Comparison of ENCODE assay signal across 8 mouse cellular contexts in the genomic region with DNA sequence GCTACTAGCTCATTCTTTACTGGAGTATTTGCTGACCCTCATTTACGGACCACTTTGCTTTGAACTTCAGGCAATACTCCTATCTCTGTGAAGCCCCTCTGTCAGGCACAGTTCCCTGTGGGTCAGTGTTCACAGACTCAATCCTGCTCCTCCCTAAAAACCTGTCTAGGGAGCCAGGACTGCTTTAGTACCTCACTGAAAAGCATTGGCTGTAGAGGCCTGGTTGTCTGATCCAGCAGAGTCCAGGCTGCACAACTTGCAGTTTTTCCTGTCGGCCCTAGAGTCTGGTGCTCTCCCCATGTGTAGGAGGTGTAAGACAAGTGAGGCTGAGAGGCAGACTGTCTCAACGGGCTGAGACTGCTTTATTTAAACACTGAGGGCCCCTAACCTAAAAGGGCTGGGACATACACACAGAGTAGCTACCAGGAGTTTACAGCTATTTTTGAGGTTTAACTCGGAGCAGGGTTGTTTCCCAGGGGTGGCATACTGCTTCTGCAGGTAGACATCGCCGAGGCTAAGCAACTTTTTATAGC. TPM values are rescaled to one million over a fixed set of nuclear protein-coding genes. Genes with fewer than 3 reads are reported as not detected.
DNase-seq lines count a peak whose midpoint lies in the region; ATAC-seq and TF ChIP-seq lines count a peak whose summit lies in the region.

No protein-coding gene starts in this region.

- H3K9me3 ChIP-seq in heart, embryonic 13.5 days = no peaks in the 10 kb centered on the region
- no peaks in the 10 kb centered on the region for H3K9me3 ChIP-seq in ES-Bruce4 (replicated peaks; ENCODE audit: control insufficient read depth, insufficient read depth, low read length, poor library complexity, severe bottlenecking)
- H3K9me3 ChIP-seq in forebrain, embryonic 13.5 days (replicated peaks) = no peaks in the 10 kb centered on the region
- H3K9me3 ChIP-seq in liver, embryonic 14.5 days (ENCODE audit: control insufficient read depth, low read length) = no peaks in the 10 kb centered on the region

- peaks cover 4% of the 10 kb centered on the region; the same call in 1 of the 2 replicates for H3K27me3 ChIP-seq in heart, embryonic 13.5 days (replicated peaks)
- H3K27me3 ChIP-seq in ES-Bruce4 (ENCODE audit: control insufficient read depth, insufficient read depth, low read length, poor library complexity, severe bottlenecking) = no peaks in the 10 kb centered on the region
- no peaks in the 10 kb centered on the region for H3K27me3 ChIP-seq in forebrain, embryonic 13.5 days
- H3K27me3 ChIP-seq in liver, embryonic 14.5 days (ENCODE audit: control insufficient read depth, insufficient read depth, low read length) = peaks cover 14% of the 10 kb centered on the region

- DNase-seq in heart, adult 9 months (ENCODE audit: low spot score in 2 of 2) = no peak
- DNase-seq in liver, embryonic 14.5 days (ENCODE audit: low read depth in 3 of 3, low spot score in 3 of 3) = no peak
- no peak for DNase-seq in ovary, postnatal 10 days (ENCODE audit: low spot score)
- DNase-seq in thymus, adult 18-20 months = no peak
- DNase-seq in left cerebral cortex, adult 9 months (ENCODE audit: low spot score in 2 of 2) = no peak

- peaks cover 35% of the 10 kb centered on the region for H3K4me1 ChIP-seq in heart, embryonic 13.5 days
- no peaks in the 10 kb centered on the region for H3K4me1 ChIP-seq in ES-Bruce4 (ENCODE audit: control insufficient read depth, insufficient read depth, low read length)
- peaks cover 39% of the 10 kb centered on the region for H3K4me1 ChIP-seq in forebrain, embryonic 13.5 days
- H3K4me1 ChIP-seq in liver, embryonic 14.5 days (replicated peaks; ENCODE audit: control insufficient read depth in 2 of 2, insufficient read depth in 2 of 2, low read length in 1 of 2) = peaks cover 14 to 21% of the 10 kb centered on the region in 2 experiments; a peak in 3 of 4 replicates

- H3K36me3 ChIP-seq in heart, embryonic 13.5 days = no peaks in the 10 kb centered on the region
- no peaks in the 10 kb centered on the region for H3K36me3 ChIP-seq in ES-Bruce4 (ENCODE audit: control insufficient read depth, insufficient read depth, low read length, poor library complexity, severe bottlenecking)
- H3K36me3 ChIP-seq in forebrain, embryonic 13.5 days (ENCODE audit: poor library complexity, severe bottlenecking) = peaks cover 15% of the 10 kb centered on the region
- H3K36me3 ChIP-seq in liver, embryonic 14.5 days (replicated peaks; ENCODE audit: control insufficient read depth, insufficient read depth, low read depth) = no peaks in the 10 kb centered on the region

- H3K27ac ChIP-seq in heart, embryonic 13.5 days (replicated peaks) = peak overlapping the region; percentile 60; the same call in 1 of the 2 replicates
- H3K27ac ChIP-seq in ES-Bruce4 (ENCODE audit: insufficient read depth, low read length) = peak overlapping the region; percentile 58
- peak overlapping the region; percentile 51; the same call in 1 of the 2 replicates for H3K27ac ChIP-seq in forebrain, embryonic 13.5 days
- H3K27ac ChIP-seq in liver, embryonic 14.5 days = peak overlapping the region; percentile 51

- TF ChIP-seq CTCF in ES-Bruce4 (IDR thresholded peaks at IDR 0.05; ENCODE audit: low read depth, low read length) = no peak
- no peak for TF ChIP-seq CTCF in liver, embryonic 14.5 days (IDR thresholded peaks at IDR 0.05; ENCODE audit: low read depth)

- TF ChIP-seq EP300 in ES-Bruce4 (IDR thresholded peaks at IDR 0.05; ENCODE audit: insufficient read depth, low read depth, low read length) = no peak
- no peak for TF ChIP-seq EP300 in liver, embryonic 14.5 days (IDR thresholded peaks at IDR 0.05; ENCODE audit: low read depth)

- 63% methylated on average over 6 of the region's 6 CpGs for WGBS in heart, embryonic 13.5 days
- 70% methylated on average over 6 of the region's 6 CpGs for WGBS in forebrain, embryonic 13.5 days
- WGBS in liver, embryonic 14.5 days (ENCODE audit: insufficient replicate concordance) = 57% methylated on average over 6 of the region's 6 CpGs

- no peak for ATAC-seq in heart, embryonic 13.5 days (ENCODE audit: extremely low read depth, insufficient number of reproducible peaks, low FRiP score, low TSS enrichment)
- ATAC-seq in forebrain, embryonic 13.5 days = no peak
- no peak for ATAC-seq in liver, embryonic 14.5 days (ENCODE audit: insufficient read depth)

- no peak for TF ChIP-seq POLR2A in ES-Bruce4 (IDR thresholded peaks at IDR 0.05; ENCODE audit: insufficient read depth, low read length)

- H3K9ac ChIP-seq in heart, embryonic 13.5 days = peak overlapping the region; percentile 89
- peak overlapping the region; percentile 82 for H3K9ac ChIP-seq in ES-Bruce4 (ENCODE audit: low read depth, poor library complexity, severe bottlenecking)
- peak overlapping the region; percentile 89; the same call in 1 of the 2 replicates for H3K9ac ChIP-seq in forebrain, embryonic 13.5 days
- H3K9ac ChIP-seq in liver, embryonic 14.5 days (replicated peaks) = peak overlapping the region; percentile 89

- H3K4me3 ChIP-seq in heart, embryonic 13.5 days = peak overlapping the region; percentile 71
- peak overlapping the region; percentile 69 for H3K4me3 ChIP-seq in ES-Bruce4 (ENCODE audit: low read depth, low read length)
- peak overlapping the region; percentile 88 for H3K4me3 ChIP-seq in forebrain, embryonic 13.5 days
- H3K4me3 ChIP-seq in liver, embryonic 14.5 days (ENCODE audit: insufficient read depth in 1 of 2, low read depth in 2 of 2, low read length in 2 of 2) = peak overlapping the region; percentile 67 to 89; a peak in 3 of 4 replicates

- H3K4me2 ChIP-seq in heart, embryonic 13.5 days = peak overlapping the region; percentile 88
- peak overlapping the region; percentile 75 for H3K4me2 ChIP-seq in forebrain, embryonic 13.5 days
- peak overlapping the region; percentile 94 for H3K4me2 ChIP-seq in liver, embryonic 14.5 days (ENCODE audit: low read depth)

RNA-seq across cellular contexts. Expression of a gene that starts 1.3 kb away (rescaled TPM):
- polyA plus RNA-seq in heart, embryonic 13.5 days (2015; fragmentation: Nextera tagmentation; extraction: Ambion mirVana) = 12.8 and 13.1 TPM in 2 replicates
- 12.5 and 14.7 TPM in 2 replicates for polyA plus RNA-seq in ES-Bruce4 (2011; ENCODE audit: insufficient read depth, insufficient read length, low read depth, missing spikeins)
- polyA plus RNA-seq in forebrain, embryonic 13.5 days (2015; fragmentation: Nextera tagmentation; extraction: Ambion mirVana) = 88.7 and 105 TPM in 2 replicates
- polyA plus RNA-seq in liver, embryonic 14.5 days (2012; rRNA removed) = 1.6 TPM in 2 replicates
- 1.5 TPM in 2 replicates for polyA plus RNA-seq in liver, embryonic 14.5 days (2014; fragmentation: Nextera tagmentation; extraction: Ambion mirVana)

RNA-seq across cellular contexts. Expression of a gene that starts 7.7 kb away (rescaled TPM):
- 25.3 and 28.5 TPM in 2 replicates for polyA plus RNA-seq in heart, embryonic 13.5 days (2015; fragmentation: Nextera tagmentation; extraction: Ambion mirVana)
- polyA plus RNA-seq in ES-Bruce4 (2011; ENCODE audit: insufficient read depth, insufficient read length, low read depth, missing spikeins) = 14.6 and 14.7 TPM in 2 replicates
- 49.7 and 56.4 TPM in 2 replicates for polyA plus RNA-seq in forebrain, embryonic 13.5 days (2015; fragmentation: Nextera tagmentation; extraction: Ambion mirVana)
- polyA plus RNA-seq in liver, embryonic 14.5 days (2012; rRNA removed) = 8.8 and 9.5 TPM in 2 replicates
- 4.4 and 6.5 TPM in 2 replicates for polyA plus RNA-seq in liver, embryonic 14.5 days (2014; fragmentation: Nextera tagmentation; extraction: Ambion mirVana)

RNA-seq across cellular contexts. Expression of a gene that starts 8.6 kb away (rescaled TPM):
- 40.1 and 44.4 TPM in 2 replicates for polyA plus RNA-seq in heart, embryonic 13.5 days (2015; fragmentation: Nextera tagmentation; extraction: Ambion mirVana)
- polyA plus RNA-seq in ES-Bruce4 (2011; ENCODE audit: insufficient read depth, insufficient read length, low read depth, missing spikeins) = 80.1 and 80.4 TPM in 2 replicates
- 67.9 and 74.9 TPM in 2 replicates for polyA plus RNA-seq in forebrain, embryonic 13.5 days (2015; fragmentation: Nextera tagmentation; extraction: Ambion mirVana)
- polyA plus RNA-seq in liver, embryonic 14.5 days (2012; rRNA removed) = 9.5 and 15.7 TPM in 2 replicates
- 22.3 and 25.9 TPM in 2 replicates for polyA plus RNA-seq in liver, embryonic 14.5 days (2014; fragmentation: Nextera tagmentation; extraction: Ambion mirVana)

RNA-seq across cellular contexts. Expression of a gene that starts 15.6 kb away (rescaled TPM):
- polyA plus RNA-seq in heart, embryonic 13.5 days (2015; fragmentation: Nextera tagmentation; extraction: Ambion mirVana) = 63.8 and 64.0 TPM in 2 replicates
- 37.1 and 37.5 TPM in 2 replicates for polyA plus RNA-seq in ES-Bruce4 (2011; ENCODE audit: insufficient read depth, insufficient read length, low read depth, missing spikeins)
- polyA plus RNA-seq in forebrain, embryonic 13.5 days (2015; fragmentation: Nextera tagmentation; extraction: Ambion mirVana) = 54.6 and 58.1 TPM in 2 replicates
- polyA plus RNA-seq in liver, embryonic 14.5 days (2012; rRNA removed) = 30.8 and 33.3 TPM in 2 replicates
- polyA plus RNA-seq in liver, embryonic 14.5 days (2014; fragmentation: Nextera tagmentation; extraction: Ambion mirVana) = 18.7 and 21.6 TPM in 2 replicates

RNA-seq across cellular contexts. Expression of a gene that starts 56.5 kb away (rescaled TPM):
- 0.27 TPM in 1 of 2 replicates, not detected in the other for polyA plus RNA-seq in heart, embryonic 13.5 days (2015; fragmentation: Nextera tagmentation; extraction: Ambion mirVana)
- 1.2 and 1.6 TPM in 2 replicates for polyA plus RNA-seq in ES-Bruce4 (2011; ENCODE audit: insufficient read depth, insufficient read length, low read depth, missing spikeins)
- 0.23 TPM in 1 of 2 replicates, not detected in the other for polyA plus RNA-seq in forebrain, embryonic 13.5 days (2015; fragmentation: Nextera tagmentation; extraction: Ambion mirVana)
- polyA plus RNA-seq in liver, embryonic 14.5 days (2012; rRNA removed) = 0.08 and 0.09 TPM in 2 replicates
- polyA plus RNA-seq in liver, embryonic 14.5 days (2014; fragmentation: Nextera tagmentation; extraction: Ambion mirVana) = 0.14 TPM in 1 of 2 replicates, not detected in the other
